Comparison of ENCODE assay signal across 12 mouse cellular contexts in genomic region chr8:118639606-118640005, GRCm38 (mm10).
DNase-seq lines count a peak whose midpoint lies in the region; ATAC-seq and TF ChIP-seq lines count a peak whose summit lies in the region.
"Had no signal": no experiment of that assay in that cellular context is flagged by ENCODE, and none has a peak within 500 bp of the region (broad histone marks: within the 10 kb centered on the region; RNA-seq: fewer than 3 reads in every experiment).

No protein-coding gene starts in this region.

- no peaks in the 10 kb centered on the region for H3K4me1 ChIP-seq in limb, embryonic 14.5 days (ENCODE audit: control insufficient read depth, insufficient read depth, low read length)
- peaks cover 10% of the 10 kb centered on the region for H3K4me1 ChIP-seq in limb, embryonic 10.5 days
- peaks cover 16% of the 10 kb centered on the region for H3K4me1 ChIP-seq in cerebellum, adult 2 months (ENCODE audit: control insufficient read depth, insufficient read depth, low read length)
- H3K4me1 ChIP-seq: forebrain, embryonic 12.5 days had no signal

- no peak overlapping the region for H3K4me2 ChIP-seq in limb, embryonic 14.5 days (replicated peaks; ENCODE audit: low read depth, low read length, severe bottlenecking)
- H3K4me2 ChIP-seq: forebrain, embryonic 12.5 days; limb, embryonic 13.5 days had no signal

- TF ChIP-seq POLR2A in limb, embryonic 14.5 days (IDR thresholded peaks at IDR 0.05; ENCODE audit: borderline replicate concordance, extremely low read depth, insufficient read depth, insufficient read length), result no peak
- TF ChIP-seq POLR2A in cerebellum, adult 2 months (IDR thresholded peaks at IDR 0.05; ENCODE audit: borderline replicate concordance, insufficient read depth, low read length), result no peak

- H3K9me3 ChIP-seq in limb, embryonic 14.5 days (ENCODE audit: control insufficient read depth, low read length), result no peaks in the 10 kb centered on the region
- no peaks in the 10 kb centered on the region for H3K9me3 ChIP-seq in limb, embryonic 10.5 days (replicated peaks)
- H3K9me3 ChIP-seq: forebrain, embryonic 12.5 days; limb, embryonic 13.5 days had no signal

- ATAC-seq in limb, embryonic 14.5 days (ENCODE audit: low FRiP score, low read depth), result no peak

- H3K27ac ChIP-seq in gastrocnemius, adult 2 months, result no peak overlapping the region
- H3K27ac ChIP-seq in limb, embryonic 14.5 days (replicated peaks; ENCODE audit: low read depth, low read length), result no peak overlapping the region
- no peak overlapping the region for H3K27ac ChIP-seq in limb, embryonic 10.5 days
- H3K27ac ChIP-seq in cerebellum, adult 2 months (ENCODE audit: insufficient read depth, low read length), result no peak overlapping the region
- no peak overlapping the region for H3K27ac ChIP-seq in layer of hippocampus, adult 2 months
- H3K27ac ChIP-seq: forebrain, embryonic 12.5 days; limb, embryonic 13.5 days had no signal

- no peak for TF ChIP-seq CTCF in gastrocnemius, adult 2 months (IDR thresholded peaks at IDR 0.05)
- no peak for TF ChIP-seq CTCF in cerebellum, adult 2 months (IDR thresholded peaks at IDR 0.05; ENCODE audit: borderline replicate concordance, insufficient read depth, low read depth, low read length)
- TF ChIP-seq CTCF in layer of hippocampus, adult 2 months (conservative IDR thresholded peaks at IDR 0.05), result no peak

- 68% methylated on average over 8 of the region's 8 CpGs for WGBS in limb, embryonic 14.5 days
- WGBS in limb, embryonic 10.5 days, result 92% methylated on average over 8 of the region's 8 CpGs
- WGBS in cerebellum, adult 2 months, result 10% methylated on average over 8 of the region's 8 CpGs

- H3K36me3 ChIP-seq in limb, embryonic 14.5 days (ENCODE audit: control insufficient read depth, insufficient read depth, low read length), result no peaks in the 10 kb centered on the region
- no peaks in the 10 kb centered on the region for H3K36me3 ChIP-seq in limb, embryonic 10.5 days
- H3K36me3 ChIP-seq: forebrain, embryonic 12.5 days; limb, embryonic 13.5 days had no signal

- no peaks in the 10 kb centered on the region for H3K27me3 ChIP-seq in limb, embryonic 14.5 days (ENCODE audit: control insufficient read depth, insufficient read depth, low read length)
- no peaks in the 10 kb centered on the region for H3K27me3 ChIP-seq in limb, embryonic 10.5 days (ENCODE audit: low read depth, poor library complexity, severe bottlenecking)
- no peaks in the 10 kb centered on the region for H3K27me3 ChIP-seq in cerebellum, adult 2 months (ENCODE audit: control insufficient read depth, insufficient read depth, low read length)
- H3K27me3 ChIP-seq: forebrain, embryonic 12.5 days; limb, embryonic 13.5 days had no signal

- H3K4me3 ChIP-seq in gastrocnemius, adult 2 months, result no peak overlapping the region
- H3K4me3 ChIP-seq in limb, embryonic 14.5 days (replicated peaks; ENCODE audit: low read length), result no peak overlapping the region
- no peak overlapping the region for H3K4me3 ChIP-seq in limb, embryonic 10.5 days
- no peak overlapping the region for H3K4me3 ChIP-seq in cerebellum, adult 2 months (replicated peaks; ENCODE audit: insufficient read depth, low read depth, low read length)
- H3K4me3 ChIP-seq in layer of hippocampus, adult 2 months, result no peak overlapping the region
- H3K4me3 ChIP-seq: forebrain, embryonic 12.5 days; limb, embryonic 13.5 days had no signal

- DNase-seq in gastrocnemius, adult 2 months, result peak; percentile 40
- no peak for DNase-seq in gastrocnemius, postnatal 36 days
- DNase-seq in limb, embryonic 14.5 days (ENCODE audit: low spot score), result peak; percentile 42
- no peak for DNase-seq in limb, embryonic 10.5 days (ENCODE audit: low spot score)
- peak; percentile 19 to 56 for DNase-seq in cerebellum, adult 2 months
- peak; percentile 36 for DNase-seq in heart, postnatal 4 days
- no peak for DNase-seq in layer of hippocampus, adult 2 months (ENCODE audit: low spot score in 2 of 2)
- DNase-seq in ovary, postnatal 14 days (ENCODE audit: low spot score), result no peak
- DNase-seq: adrenal gland, adult 8-10 months; right cerebral cortex, postnatal 14 days had no signal

- no peak overlapping the region for H3K9ac ChIP-seq in limb, embryonic 14.5 days (ENCODE audit: low read depth, low read length, severe bottlenecking)
- H3K9ac ChIP-seq: forebrain, embryonic 12.5 days; limb, embryonic 13.5 days had no signal

- intact Hi-C loops in gastrocnemius, adult 2 months (cut with DNase I), result no loop called here
- intact Hi-C loops in gastrocnemius, postnatal 36 days (cut with DNase I), result no loop called here

Comparison
In these comparisons a context has a peak if more than half of its experiments do, and no peak if none do; other contexts are left out.
1. DNase-seq: peak in gastrocnemius, adult 2 months (single experiment), limb, embryonic 14.5 days (single experiment), cerebellum, adult 2 months (2 of 2) and heart, postnatal 4 days (single experiment); none in gastrocnemius, postnatal 36 days (0 of 2), limb, embryonic 10.5 days (single experiment), layer of hippocampus, adult 2 months (0 of 2) and ovary, postnatal 14 days (single experiment).